Comparison of ENCODE assay signal across 1 mouse cellular context in the genomic region with DNA sequence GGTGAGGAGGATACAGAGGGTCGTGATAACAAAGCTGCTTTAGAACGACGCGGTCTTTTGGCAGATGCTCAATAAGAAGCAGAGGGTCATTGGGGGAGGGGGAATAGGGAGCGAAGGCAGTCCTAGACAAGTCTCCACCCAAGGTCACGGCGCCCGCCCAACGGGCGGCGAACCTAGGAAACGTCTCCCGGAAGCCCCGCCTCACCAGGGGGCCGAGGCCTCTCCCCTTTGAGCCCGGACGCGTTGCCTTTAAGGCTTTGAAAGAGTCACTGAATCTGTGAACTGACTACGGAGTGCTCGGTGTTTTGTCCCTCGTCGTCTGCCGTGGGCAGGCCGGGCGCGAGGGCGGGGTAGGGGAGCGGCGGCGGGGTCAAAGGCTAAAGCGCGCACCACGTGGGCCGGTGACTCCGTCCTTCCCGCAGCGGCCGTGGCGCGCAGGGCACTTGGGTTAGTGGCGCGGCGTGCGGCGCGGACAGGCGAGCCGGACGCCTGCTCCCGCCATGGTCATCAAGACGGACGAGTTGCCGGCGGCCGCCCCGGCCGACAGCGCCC.
TF ChIP-seq lines count a peak whose summit lies in the region.

A gene (plus strand): TSS at position 401 of the 552 bp plus-strand sequence.

TF ChIP-seq in MEL, 35 proteins besides CTCF, POLR2A, EP300 and RAD21 (continued from another document):
- peak; percentile 92; the same call in 1 of the 2 replicates for TF ChIP-seq MYC (IDR thresholded peaks at IDR 0.05; ENCODE audit: low read depth, low read length)
TF ChIP-seq in MEL: peak in this region for 15.
